Mouse (Mus musculus): Measurements from ENCODE around the gene Tomm40.
"Not testable (repeated sequence)": the region's sequence is repeated elsewhere in the genome, so short reads cannot be mapped to it uniquely, and the experiment has no call there.

Gene Tomm40

DNA sequence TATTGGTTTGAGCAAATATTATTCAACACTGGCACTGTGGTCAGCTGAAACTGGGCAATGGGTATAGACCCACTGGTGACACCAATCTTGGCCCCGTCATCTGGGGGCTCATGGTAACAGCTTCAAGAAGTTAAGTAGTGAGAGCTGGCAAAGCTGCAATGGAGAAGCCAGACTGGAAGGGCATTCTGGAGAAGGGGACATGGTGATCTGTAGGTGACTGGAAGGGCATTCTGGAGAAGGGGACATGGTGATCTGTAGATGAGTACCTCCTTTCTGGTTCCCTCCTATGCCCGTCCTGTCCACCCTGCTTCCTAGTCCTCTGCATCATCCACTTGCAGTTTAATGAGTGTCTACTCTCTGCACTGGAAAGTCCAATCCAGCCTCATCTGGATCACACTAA is 26.6 kb downstream of the Tomm40 start:
- no peak for DNase-seq (ENCODE audit: extremely low spot score, low spot score)

DNA sequence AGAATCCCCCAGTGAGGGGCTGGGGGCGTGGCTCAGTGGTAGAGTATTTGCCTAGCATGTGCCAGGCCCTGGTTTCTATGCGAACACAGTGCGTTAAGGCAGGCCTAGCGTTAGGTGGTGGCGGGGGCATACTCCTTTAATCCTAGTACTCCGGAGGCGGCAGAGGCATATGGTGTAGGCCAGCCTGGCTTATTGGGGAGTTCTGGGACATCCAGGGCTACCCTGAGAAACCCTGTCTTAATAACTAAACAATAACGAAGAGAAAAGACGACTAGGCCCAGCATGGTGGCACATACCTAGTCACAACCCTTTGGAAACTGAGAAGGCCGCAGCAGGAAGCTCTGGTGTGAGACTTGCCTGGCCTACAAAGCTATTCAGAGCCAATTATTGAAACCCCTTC is 27.1 kb downstream of the Tomm40 start:
- no peak for DNase-seq (ENCODE audit: extremely low spot score, low spot score)

- DNase-seq (ENCODE audit: extremely low spot score, low spot score): not testable (repeated sequence)
Measured at GRCm38 (mm10) chr7:19686927-19687583, 28.2 kb downstream of the Tomm40 start.

- DNase-seq (ENCODE audit: extremely low spot score, low spot score): no peak
Measured at GRCm38 (mm10) chr7:19686521-19686920, 28.7 kb downstream of the Tomm40 start.

DNA sequence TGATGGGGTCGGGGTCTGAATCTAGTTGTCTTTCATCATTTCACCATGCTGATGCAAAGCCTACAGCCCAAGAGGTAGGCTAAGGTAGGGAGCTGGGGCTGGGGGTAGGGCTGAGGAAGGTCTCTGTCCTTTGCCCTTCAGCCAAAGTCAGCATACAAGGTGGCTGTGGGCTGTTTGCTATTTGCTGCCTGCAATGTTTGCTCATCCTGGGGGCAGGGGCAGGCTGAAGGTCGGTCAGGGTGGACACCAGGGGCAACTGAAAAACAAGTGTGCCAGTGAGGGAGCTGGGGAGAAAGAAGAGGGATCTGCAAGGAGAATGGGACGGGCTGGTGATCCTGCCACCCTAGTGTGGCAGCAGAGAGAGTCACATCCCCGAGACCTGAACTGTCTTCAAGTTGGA is 29.9 kb downstream of the Tomm40 start:
- DNase-seq (ENCODE audit: extremely low spot score, low spot score): no peak

GRCm38 (mm10) chr7:19683771-19684201 is 31.5 kb downstream of the Tomm40 start:
- DNase-seq (ENCODE audit: extremely low spot score, low spot score): no peak

DNA sequence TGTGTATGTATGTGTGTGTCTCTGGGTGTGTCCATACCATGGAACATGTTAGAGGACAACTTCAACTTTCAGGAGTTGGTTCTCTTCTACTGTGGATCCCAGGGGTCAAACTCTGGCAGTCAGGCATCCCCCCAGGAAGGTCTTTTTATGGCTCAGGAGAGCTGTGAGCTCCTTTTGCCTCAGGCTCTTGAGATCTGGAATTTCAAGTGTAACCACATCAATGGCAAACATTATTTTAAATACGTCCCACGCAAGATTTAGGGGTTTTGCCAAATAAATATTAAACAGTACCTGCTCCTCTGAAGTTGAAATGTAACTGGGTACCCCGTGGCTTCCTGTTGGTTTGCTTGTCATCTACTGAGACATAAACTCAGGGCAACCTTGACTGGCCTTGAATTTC is 32.3 kb downstream of the Tomm40 start:
- no peak for DNase-seq (ENCODE audit: extremely low spot score, low spot score)

GRCm38 (mm10) chr7:19681202-19681694 is 34.0 kb downstream of the Tomm40 start, which contains the start of the genes Gm44805 and Apoc4:
TSS of gene Gm44805 (minus strand) at chr7:19681423.
TSS of gene Apoc4 (minus strand) at chr7:19681479.
- no peak for DNase-seq (ENCODE audit: extremely low spot score, low spot score)

DNA sequence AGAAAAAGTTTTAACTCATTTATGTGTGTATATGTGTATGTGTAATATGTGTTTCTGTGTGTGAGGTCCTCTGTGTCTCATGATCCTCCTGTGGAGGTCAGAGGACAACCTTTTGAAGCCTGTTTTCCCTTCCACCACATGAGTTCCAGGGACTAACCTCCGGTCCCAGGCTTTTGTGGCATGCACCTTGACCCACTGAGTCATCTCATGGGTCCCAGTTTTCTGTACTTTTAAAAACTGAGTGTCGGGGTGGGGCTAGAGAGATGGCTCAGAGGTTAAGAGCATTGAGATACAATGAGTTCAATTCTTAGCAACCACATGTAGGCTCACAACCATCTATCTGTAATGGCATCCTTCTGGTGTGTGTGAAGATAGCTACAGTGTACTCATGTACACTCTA is 34.5 kb downstream of the Tomm40 start:
- DNase-seq (ENCODE audit: extremely low spot score, low spot score): no peak

GRCm38 (mm10) chr7:19678901-19679300 is 36.3 kb downstream of the Tomm40 start:
- DNase-seq (ENCODE audit: extremely low spot score, low spot score): no peak

DNA sequence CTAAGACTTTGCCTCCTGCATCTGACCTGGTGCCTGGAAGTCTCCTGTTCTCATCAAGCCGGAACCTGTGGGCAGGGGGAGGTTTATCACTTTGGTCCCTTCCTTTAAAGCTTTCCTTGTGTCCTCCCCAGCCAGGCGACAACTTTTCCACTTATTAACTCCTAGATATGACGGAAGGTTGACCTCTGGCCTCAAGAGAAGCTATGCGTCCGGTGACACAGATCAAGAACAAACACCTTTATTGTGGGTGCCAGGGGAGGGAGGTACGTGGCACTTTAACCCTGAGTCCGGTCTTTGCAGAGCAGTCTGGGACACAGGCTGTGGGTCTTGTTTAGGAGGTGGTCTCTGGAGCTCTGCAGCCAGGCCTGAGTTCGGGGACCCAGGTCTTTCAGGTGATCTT is 37.4 kb downstream of the Tomm40 start, which contains the start of gene Apoc2:
TSS of gene Apoc2 (minus strand) at position 70 of the 400 bp plus-strand sequence.
- no peak for DNase-seq (ENCODE audit: extremely low spot score, low spot score)

GRCm38 (mm10) chr7:19676662-19677061 is 38.6 kb downstream of the Tomm40 start:
- no peak for DNase-seq (ENCODE audit: extremely low spot score, low spot score)

- DNase-seq (ENCODE audit: extremely low spot score, low spot score): no peak
Measured at GRCm38 (mm10) chr7:19675824-19676223, 39.4 kb downstream of the Tomm40 start.

GRCm38 (mm10) chr7:19673083-19673699 is 42.0 kb downstream of the Tomm40 start:
- no peak for DNase-seq (ENCODE audit: extremely low spot score, low spot score)

GRCm38 (mm10) chr7:19671511-19671910 is 43.7 kb downstream of the Tomm40 start:
- DNase-seq (ENCODE audit: extremely low spot score, low spot score): no peak

- DNase-seq (ENCODE audit: extremely low spot score, low spot score): peak; percentile 85
Measured at GRCm38 (mm10) chr7:19668947-19669721, 46.1 kb downstream of the Tomm40 start.

- no peak for DNase-seq (ENCODE audit: extremely low spot score, low spot score)
Measured at GRCm38 (mm10) chr7:19667434-19667833, 47.8 kb downstream of the Tomm40 start.

GRCm38 (mm10) chr7:19666750-19667149 is 48.5 kb downstream of the Tomm40 start:
- DNase-seq (ENCODE audit: extremely low spot score, low spot score): no peak

- peak; percentile 99 for DNase-seq (ENCODE audit: extremely low spot score, low spot score)
Measured at GRCm38 (mm10) chr7:19664955-19665841, 50.0 kb downstream of the Tomm40 start, which contains the start of gene Clptm1. TSS of gene Clptm1 (minus strand) at chr7:19665033.

GRCm38 (mm10) chr7:19664455-19664954 is 50.7 kb downstream of the Tomm40 start:
- no peak for DNase-seq (ENCODE audit: extremely low spot score, low spot score)

GRCm38 (mm10) chr7:19663940-19664339 is 51.3 kb downstream of the Tomm40 start:
- peak; percentile 14 for DNase-seq (ENCODE audit: extremely low spot score, low spot score)

Data from neural tube, embryonic 10.5 days (tissue).